In the genomic region with DNA sequence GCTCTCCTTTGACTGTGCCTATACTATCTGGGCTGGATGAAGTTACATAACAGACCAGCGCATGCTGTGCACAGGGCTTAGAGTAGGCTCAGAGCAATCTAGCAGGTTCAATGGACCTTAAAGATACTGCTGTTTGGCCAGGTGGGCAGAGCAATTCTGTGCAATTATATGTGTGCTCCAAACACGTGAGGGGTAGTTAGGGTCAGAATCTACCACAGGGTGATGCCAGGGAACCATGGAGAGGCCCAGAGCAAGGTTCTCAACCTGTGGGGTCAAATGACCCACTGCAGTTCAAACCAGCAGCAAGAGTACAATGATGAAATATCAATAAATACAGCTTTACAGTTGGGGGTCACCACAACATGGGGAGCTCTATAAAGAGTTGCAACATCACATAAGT, we compare ENCODE assay signal across 37 mouse cellular contexts. TPM values are rescaled to one million over a fixed set of nuclear protein-coding genes. Genes with fewer than 3 reads are reported as not detected.
"Had no signal": no experiment of that assay in that cellular context is flagged by ENCODE, and none has a peak within 500 bp of the region (broad histone marks: within the 10 kb centered on the region; RNA-seq: fewer than 3 reads in every experiment).

No protein-coding gene starts in this region.

- H3K4me1 ChIP-seq: heart, embryonic 13.5 days; heart, embryonic 15.5 days; hindbrain, embryonic 10.5 days; hindbrain, embryonic 12.5 days; intestine, embryonic 15.5 days; limb, embryonic 13.5 days; limb, embryonic 15.5 days; liver, embryonic 12.5 days had no signal

- H3K27me3 ChIP-seq: heart, embryonic 13.5 days; heart, embryonic 15.5 days; hindbrain, embryonic 12.5 days; intestine, embryonic 15.5 days; limb, embryonic 13.5 days; limb, embryonic 15.5 days; liver, embryonic 12.5 days had no signal

- H3K4me3 ChIP-seq: heart, adult 2 months; heart, embryonic 13.5 days; heart, embryonic 15.5 days; hindbrain, embryonic 10.5 days; hindbrain, embryonic 12.5 days; intestine, embryonic 15.5 days; limb, embryonic 13.5 days; limb, embryonic 15.5 days; liver, embryonic 12.5 days had no signal

- H3K27ac ChIP-seq: heart, adult 2 months; heart, embryonic 13.5 days; heart, embryonic 15.5 days; hindbrain, embryonic 10.5 days; hindbrain, embryonic 12.5 days; hindbrain, embryonic 14.5 days; intestine, embryonic 15.5 days; limb, embryonic 13.5 days; limb, embryonic 15.5 days; liver, embryonic 12.5 days; liver, embryonic 14.5 days had no signal

- H3K9ac ChIP-seq: forebrain, postnatal 0 days; heart, embryonic 13.5 days; heart, embryonic 15.5 days; hindbrain, embryonic 12.5 days; hindbrain, embryonic 14.5 days; intestine, embryonic 15.5 days; limb, embryonic 13.5 days; limb, embryonic 15.5 days; liver, embryonic 12.5 days; liver, embryonic 14.5 days had no signal

- ATAC-seq: forebrain, postnatal 0 days; hindbrain, embryonic 16.5 days; inflammation-experienced regulatory T-cells, adult 6 months; intestine, embryonic 15.5 days; intestine, postnatal 0 days; liver, embryonic 12.5 days had no signal

- H3K4me2 ChIP-seq: heart, embryonic 11.5 days; heart, embryonic 13.5 days; heart, embryonic 15.5 days; hindbrain, embryonic 12.5 days; hindbrain, embryonic 14.5 days; intestine, embryonic 15.5 days; limb, embryonic 13.5 days; limb, embryonic 15.5 days; liver, embryonic 12.5 days had no signal

- H3K9me3 ChIP-seq: intestine, embryonic 15.5 days; limb, embryonic 15.5 days had no signal

- H3K36me3 ChIP-seq: heart, embryonic 13.5 days; heart, embryonic 15.5 days; hindbrain, embryonic 10.5 days; hindbrain, embryonic 12.5 days; intestine, embryonic 15.5 days; limb, embryonic 13.5 days; limb, embryonic 15.5 days; liver, embryonic 12.5 days had no signal

- DNase-seq: forebrain, postnatal 0 days; gastrocnemius, postnatal 14 days; gastrocnemius, postnatal 36 days; heart, adult 2 months; heart, postnatal 14 days; heart, postnatal 4 days; layer of hippocampus, adult 9-11 months; layer of hippocampus, postnatal 36 days; left cerebral cortex, postnatal 4 days had no signal

RNA-seq across cellular contexts. Expression of gene Slc22a13, which starts 2.2 kb away (rescaled TPM):
- total RNA-seq: forebrain, postnatal 0 days; gastrocnemius, adult 18-20 months; gastrocnemius, adult 8-10 months; gastrocnemius, postnatal 14 days; heart, adult 2 months; heart, postnatal 14 days; heart, postnatal 4 days; layer of hippocampus, adult 18-20 months; layer of hippocampus, adult 8-10 months; left cerebral cortex, adult 18-20 months; left cerebral cortex, postnatal 10 days; left cerebral cortex, postnatal 25 days; left cerebral cortex, postnatal 4 days; liver, adult 2 months had no signal
- polyA plus RNA-seq: forebrain, postnatal 0 days; gonadal fat pad, adult 2 months; heart, embryonic 11.5 days; heart, embryonic 13.5 days; heart, embryonic 15.5 days; heart, postnatal 0 days; hindbrain, embryonic 10.5 days; hindbrain, embryonic 14.5 days; hindbrain, embryonic 16.5 days; inflammation-experienced regulatory T-cells, adult 6 months; intestine, embryonic 15.5 days; intestine, postnatal 0 days; limb, embryonic 11.5 days; limb, embryonic 13.5 days; limb, embryonic 15.5 days; liver, embryonic 12.5 days had no signal

RNA-seq across cellular contexts. Expression of gene Gm47289, which starts 47.7 kb away (rescaled TPM):
- total RNA-seq: forebrain, postnatal 0 days; gastrocnemius, adult 18-20 months; gastrocnemius, adult 8-10 months; gastrocnemius, postnatal 14 days; gastrocnemius, postnatal 36 days; heart, adult 2 months; heart, postnatal 14 days; heart, postnatal 4 days; layer of hippocampus, adult 18-20 months; layer of hippocampus, adult 8-10 months; layer of hippocampus, postnatal 14 days; layer of hippocampus, postnatal 36 days; left cerebral cortex, adult 18-20 months; left cerebral cortex, adult 8-10 months; left cerebral cortex, postnatal 10 days; left cerebral cortex, postnatal 25 days; left cerebral cortex, postnatal 4 days; liver, adult 2 months had no signal
- polyA plus RNA-seq: forebrain, postnatal 0 days; heart, adult 2 months; heart, embryonic 11.5 days; heart, embryonic 15.5 days; heart, postnatal 0 days; hindbrain, embryonic 10.5 days; hindbrain, embryonic 12.5 days; hindbrain, embryonic 14.5 days; hindbrain, embryonic 16.5 days; inflammation-experienced regulatory T-cells, adult 6 months; intestine, embryonic 15.5 days; intestine, postnatal 0 days; large intestine, adult 2 months; limb, embryonic 11.5 days; limb, embryonic 13.5 days; limb, embryonic 15.5 days; liver, adult 2 months; liver, embryonic 12.5 days; liver, embryonic 14.5 days had no signal

RNA-seq across cellular contexts. Expression of gene Acaa1b, which starts 49.8 kb away (rescaled TPM):
- polyA plus RNA-seq: inflammation-experienced regulatory T-cells, adult 6 months had no signal
